Mouse (Mus musculus): Measurements from ENCODE around the gene Pecam1. TPM values are rescaled to one million over a fixed set of nuclear protein-coding genes. Genes with fewer than 3 reads are reported as not detected.
"Not testable (repeated sequence)": the region's sequence is repeated elsewhere in the genome, so short reads cannot be mapped to it uniquely, and the experiment has no call there.

Pecam1 gene
- polyA plus RNA-seq, 1 experiment, result not detected

- no peak overlapping the region for H3K27ac ChIP-seq (ENCODE audit: insufficient read depth, low read depth, low read length)
- no peak overlapping the region for H3K4me3 ChIP-seq (ENCODE audit: insufficient read depth, low read depth, low read length)
- TF ChIP-seq CTCF (IDR thresholded peaks at IDR 0.05; ENCODE audit: insufficient read depth, low read depth, low read length) (no peak), POLR2A (IDR thresholded peaks at IDR 0.05; ENCODE audit: insufficient read depth, low read depth, low read length) (no peak)
- peaks cover 29% of the 10 kb centered on the region for H3K4me1 ChIP-seq (ENCODE audit: control insufficient read depth, insufficient read depth, low read length)
- 83% methylated on average over 1 of the region's 1 CpGs for WGBS
These were observed 108.8 kb downstream of the Pecam1 start for GRCm38 (mm10) chr11:106641580-106641979.

- TF ChIP-seq CTCF (IDR thresholded peaks at IDR 0.05; ENCODE audit: insufficient read depth, low read depth, low read length) (no peak), POLR2A (IDR thresholded peaks at IDR 0.05; ENCODE audit: insufficient read depth, low read depth, low read length) (no peak)
- H3K4me1 ChIP-seq (ENCODE audit: control insufficient read depth, insufficient read depth, low read length), result peaks cover 29% of the 10 kb centered on the region
- H3K4me3 ChIP-seq (ENCODE audit: insufficient read depth, low read depth, low read length), result no peak overlapping the region
- WGBS, result 36% methylated on average over 9 of the region's 9 CpGs
- H3K27ac ChIP-seq (ENCODE audit: insufficient read depth, low read depth, low read length), result peak overlapping the region; percentile 84
These were observed 110.4 kb downstream of the Pecam1 start for GRCm38 (mm10) chr11:106640059-106640458.

DNA sequence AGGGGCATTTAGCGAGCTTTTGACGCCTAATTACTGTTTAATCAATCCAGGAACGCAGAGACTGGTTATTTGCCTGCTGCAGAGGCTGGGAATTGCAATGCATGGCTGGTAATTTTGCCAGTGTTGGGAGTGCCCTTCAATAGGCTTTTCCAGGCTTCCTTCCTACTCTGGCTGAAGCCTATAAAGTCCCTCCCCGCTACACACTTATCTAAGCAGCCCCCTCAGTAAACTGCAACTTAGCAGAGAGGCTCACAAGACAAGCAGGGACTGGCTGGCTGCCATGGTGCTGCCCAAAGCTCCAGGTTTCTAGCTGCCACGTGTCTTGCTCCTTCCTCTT, 111.1 kb downstream of the Pecam1 start:
- H3K4me1 ChIP-seq (ENCODE audit: control insufficient read depth, insufficient read depth, low read length), result peaks cover 29% of the 10 kb centered on the region
- no peak overlapping the region for H3K4me3 ChIP-seq (ENCODE audit: insufficient read depth, low read depth, low read length)
- no peak for TF ChIP-seq POLR2A (IDR thresholded peaks at IDR 0.05; ENCODE audit: insufficient read depth, low read depth, low read length)
- TF ChIP-seq CTCF (IDR thresholded peaks at IDR 0.05; ENCODE audit: insufficient read depth, low read depth, low read length), result no peak
- WGBS, result 10% methylated on average over 5 of the region's 5 CpGs
- peak overlapping the region; percentile 84 for H3K27ac ChIP-seq (ENCODE audit: insufficient read depth, low read depth, low read length)

- Histone ChIP-seq H3K4me3 (ENCODE audit: insufficient read depth, low read depth, low read length) (no peak overlapping the region), H3K27ac (ENCODE audit: insufficient read depth, low read depth, low read length) (peak overlapping the region; percentile 96), H3K4me1 (ENCODE audit: control insufficient read depth, insufficient read depth, low read length) (peaks cover 29% of the 10 kb centered on the region)
- WGBS, result 19% methylated on average over 9 of the region's 9 CpGs
- TF ChIP-seq CTCF (IDR thresholded peaks at IDR 0.05; ENCODE audit: insufficient read depth, low read depth, low read length) (no peak), POLR2A (IDR thresholded peaks at IDR 0.05; ENCODE audit: insufficient read depth, low read depth, low read length) (no peak)
These were observed 111.7 kb downstream of the Pecam1 start for GRCm38 (mm10) chr11:106638551-106639355.

GRCm38 (mm10) chr11:106637754-106638153, 112.7 kb downstream of the Pecam1 start:
- no peak for TF ChIP-seq CTCF (IDR thresholded peaks at IDR 0.05; ENCODE audit: insufficient read depth, low read depth, low read length)
- TF ChIP-seq POLR2A (IDR thresholded peaks at IDR 0.05; ENCODE audit: insufficient read depth, low read depth, low read length), result no peak
- H3K27ac ChIP-seq (ENCODE audit: insufficient read depth, low read depth, low read length), result peak overlapping the region; percentile 96
- peaks cover 29% of the 10 kb centered on the region for H3K4me1 ChIP-seq (ENCODE audit: control insufficient read depth, insufficient read depth, low read length)
- H3K4me3 ChIP-seq (ENCODE audit: insufficient read depth, low read depth, low read length), result no peak overlapping the region
- 42% methylated on average over 7 of the region's 7 CpGs for WGBS

DNA sequence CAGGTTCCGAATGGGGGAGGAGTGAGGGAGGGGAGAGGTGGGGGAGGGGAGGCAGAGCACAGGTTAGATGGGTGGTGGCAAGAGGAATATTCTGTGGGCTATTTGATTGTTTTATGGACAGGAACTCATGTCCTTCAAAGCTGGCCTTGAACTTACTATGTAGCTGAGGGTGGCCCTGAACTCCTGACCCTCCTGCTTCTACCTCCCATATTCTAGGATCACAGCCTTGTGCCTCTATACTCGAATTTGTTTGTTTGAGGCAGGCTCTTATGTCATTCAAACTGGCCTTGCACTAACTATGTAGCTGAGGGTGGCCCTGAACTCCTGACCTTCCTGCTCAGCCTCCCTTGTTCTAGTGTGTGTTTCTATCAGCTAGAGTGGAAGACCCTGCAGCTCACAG, 114.5 kb downstream of the Pecam1 start:
- no peak for TF ChIP-seq CTCF (IDR thresholded peaks at IDR 0.05; ENCODE audit: insufficient read depth, low read depth, low read length)
- no peak for TF ChIP-seq POLR2A (IDR thresholded peaks at IDR 0.05; ENCODE audit: insufficient read depth, low read depth, low read length)
- Histone ChIP-seq H3K4me1 (ENCODE audit: control insufficient read depth, insufficient read depth, low read length) (peaks cover 26% of the 10 kb centered on the region), H3K27ac (ENCODE audit: insufficient read depth, low read depth, low read length) (no peak overlapping the region), H3K4me3 (ENCODE audit: insufficient read depth, low read depth, low read length) (no peak overlapping the region)
- WGBS, result 57% methylated on average over 2 of the region's 2 CpGs

DNA sequence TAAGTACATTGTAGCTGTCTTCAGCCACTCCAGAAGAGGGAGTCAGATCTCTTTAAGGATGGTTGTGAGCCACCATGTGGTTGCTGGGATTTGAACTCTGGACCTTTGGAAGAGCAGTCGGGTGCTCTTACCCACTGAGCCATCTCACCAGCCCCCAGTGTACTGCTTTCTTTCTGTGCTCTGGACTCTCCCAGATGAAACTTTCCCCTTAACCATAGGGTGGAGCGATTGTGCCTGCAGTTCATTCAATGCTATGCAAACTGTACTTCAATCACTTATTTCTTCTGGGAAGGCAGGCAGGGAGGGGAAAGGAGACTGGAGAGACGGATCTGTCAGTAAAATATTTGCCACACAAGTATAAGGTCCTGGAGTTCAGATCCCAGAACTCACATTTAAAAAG, 116.3 kb downstream of the Pecam1 start:
- H3K27ac ChIP-seq (ENCODE audit: insufficient read depth, low read depth, low read length); H3K4me3 ChIP-seq (ENCODE audit: insufficient read depth, low read depth, low read length): not testable (repeated sequence)
- peaks cover 15% of the 10 kb centered on the region for H3K4me1 ChIP-seq (ENCODE audit: control insufficient read depth, insufficient read depth, low read length)
- WGBS, result 96% methylated on average over 3 of the region's 3 CpGs

- H3K27ac ChIP-seq (ENCODE audit: insufficient read depth, low read depth, low read length), result no peak overlapping the region
- TF ChIP-seq POLR2A (IDR thresholded peaks at IDR 0.05; ENCODE audit: insufficient read depth, low read depth, low read length), result no peak
- H3K4me3 ChIP-seq (ENCODE audit: insufficient read depth, low read depth, low read length), result no peak overlapping the region
- H3K4me1 ChIP-seq (ENCODE audit: control insufficient read depth, insufficient read depth, low read length), result peaks cover 8% of the 10 kb centered on the region
- 95% methylated on average over 2 of the region's 2 CpGs for WGBS
These were observed 117.0 kb downstream of the Pecam1 start for GRCm38 (mm10) chr11:106633456-106633855.

DNA sequence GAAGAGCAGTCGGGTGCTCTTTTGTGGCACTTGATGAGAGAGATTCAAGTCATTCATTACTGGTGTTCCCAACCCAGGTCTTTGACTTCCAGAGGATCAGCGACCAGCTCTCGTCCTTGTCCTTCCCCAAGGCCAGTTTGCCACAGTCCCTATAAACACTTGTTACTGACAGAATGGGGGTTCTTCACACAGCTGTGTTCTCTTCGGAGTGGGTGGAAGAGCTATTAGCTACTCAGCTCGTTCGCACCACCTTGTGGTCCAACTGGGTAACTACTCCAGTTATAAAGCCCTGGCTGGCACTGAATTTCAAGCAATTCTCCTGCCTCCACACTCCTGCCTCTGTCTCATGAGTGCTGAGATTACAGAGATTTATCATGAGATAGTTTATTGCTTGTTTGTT, 122.7 kb downstream of the Pecam1 start:
- Histone ChIP-seq H3K4me1 (ENCODE audit: control insufficient read depth, insufficient read depth, low read length) (peaks cover 2% of the 10 kb centered on the region; the same call in 1 of the 2 replicates), H3K27ac (ENCODE audit: insufficient read depth, low read depth, low read length) (no peak overlapping the region), H3K4me3 (ENCODE audit: insufficient read depth, low read depth, low read length) (no peak overlapping the region)
- 19% methylated on average over 6 of the region's 6 CpGs for WGBS
- TF ChIP-seq CTCF (IDR thresholded peaks at IDR 0.05; ENCODE audit: insufficient read depth, low read depth, low read length), result no peak
- TF ChIP-seq POLR2A (IDR thresholded peaks at IDR 0.05; ENCODE audit: insufficient read depth, low read depth, low read length), result no peak

- H3K27ac ChIP-seq (ENCODE audit: insufficient read depth, low read depth, low read length), result no peak overlapping the region
- no peak overlapping the region for H3K4me3 ChIP-seq (ENCODE audit: insufficient read depth, low read depth, low read length)
- peaks cover 2% of the 10 kb centered on the region; the same call in 1 of the 2 replicates for H3K4me1 ChIP-seq (ENCODE audit: control insufficient read depth, insufficient read depth, low read length)
- TF ChIP-seq POLR2A (IDR thresholded peaks at IDR 0.05; ENCODE audit: insufficient read depth, low read depth, low read length) (no peak), CTCF (IDR thresholded peaks at IDR 0.05; ENCODE audit: insufficient read depth, low read depth, low read length) (no peak)
- WGBS, result 42% methylated on average over 3 of the region's 3 CpGs
These were observed 124.9 kb downstream of the Pecam1 start for GRCm38 (mm10) chr11:106625577-106625976.

Measured in olfactory bulb, adult 2 months (tissue).